Mouse (Mus musculus) ES-E14 (cell line): ENCODE results near the gene Tdrkh. TPM values are rescaled to one million over a fixed set of nuclear protein-coding genes. Genes with fewer than 3 reads are reported as not detected.

Experiments
- DNase-seq: peaks from one replicate; pipeline ENCODE4 v3.0.0-alpha.2; 2013; ENCODE audit warnings: low read depth, low spot score
- H3K27ac ChIP-seq: 2 replicates; pipeline ENCODE4 v1.5.1; 2012; ENCODE audit warnings: low read depth, mild to moderate bottlenecking, low read length, moderate library complexity, mixed read lengths; ENCODE audit not compliant: poor library complexity, insufficient read depth, severe bottlenecking
- H3K36me3 ChIP-seq: 2 replicates; pipeline ENCODE4 v1.6.1; 2012; ENCODE audit warnings: mild to moderate bottlenecking, low read length, moderate library complexity, mixed read lengths; ENCODE audit not compliant: control insufficient read depth, poor library complexity, insufficient read depth, severe bottlenecking
- H3K4me1 ChIP-seq, 2 experiments: fragments of 150-350 bp in 1 of 2; sonication (generic) in 1 of 2; 2 replicates each; pipeline ENCODE4 v1.6.1; 2012; ENCODE audit warnings: low read length in 2 of 2, mild to moderate bottlenecking in 1 of 2, mixed read lengths in 1 of 2; ENCODE audit not compliant: control insufficient read depth in 2 of 2, insufficient read depth in 2 of 2, poor library complexity in 1 of 2
- H3K4me3 ChIP-seq, 2 experiments: fragments of 150-350 bp in 1 of 2; sonication (generic) in 1 of 2; 2 replicates each; pipeline ENCODE4 v1.5.1; 2012; ENCODE audit warnings: low read length in 2 of 2, low read depth in 1 of 2, mild to moderate bottlenecking in 1 of 2, mixed read lengths in 1 of 2; ENCODE audit not compliant: insufficient read depth in 1 of 2, poor library complexity in 1 of 2, severe bottlenecking in 1 of 2
- H3K9ac ChIP-seq: 2 replicates; pipeline ENCODE4 v1.6.1; 2012; ENCODE audit warnings: low read depth, mild to moderate bottlenecking, low read length, mixed read lengths; ENCODE audit not compliant: poor library complexity, insufficient read depth, severe bottlenecking
- H3K9me3 ChIP-seq: fragments of 150-350 bp; sonication (generic); 2 replicates; pipeline ENCODE4 v1.6.1; 2012; ENCODE audit warnings: low read depth, mild to moderate bottlenecking, low read length; ENCODE audit not compliant: control insufficient read depth, insufficient read depth
- CHD2 ChIP-seq: IDR thresholded peaks from 2 replicates; pipeline ENCODE4 v1.6.1; 2014; ENCODE audit warnings: mild to moderate bottlenecking, low read depth, low read length, inconsistent platforms
- HCFC1 ChIP-seq: IDR thresholded peaks from 2 replicates; pipeline ENCODE4 v1.6.1; 2012; ENCODE audit warnings: low read length, inconsistent platforms, borderline replicate concordance; ENCODE audit not compliant: insufficient read depth
- MAFK ChIP-seq: IDR thresholded peaks from 2 replicates; pipeline ENCODE4 v1.6.1; 2014; ENCODE audit warnings: mild to moderate bottlenecking, low read depth, low read length, inconsistent platforms; ENCODE audit not compliant: insufficient read depth
- ZC3H11A ChIP-seq: IDR thresholded peaks from 2 replicates; pipeline ENCODE4 v1.6.1; 2012; ENCODE audit warnings: low read depth, mild to moderate bottlenecking, inconsistent platforms, low read length, borderline replicate concordance
- ZNF384 ChIP-seq: IDR thresholded peaks from 2 replicates; pipeline ENCODE4 v1.6.1; 2012; ENCODE audit warnings: low read depth, low read length, inconsistent platforms
- in situ Hi-C, 2 experiments: fragments of 600-800 bp; cut with MboI; formaldehyde crosslinking; loops; one replicate each; pipeline ENCODE4 v1.15.1; 2025; ENCODE audit warnings: low sequenced_read_pairs in 2 of 2, inconsistent platforms in 1 of 2; ENCODE audit not compliant: unreplicated experiment in 2 of 2
- total RNA-seq: library from RNA; depleted of rRNA; stranded (reverse); fragments of 300-350 nt; gene quantifications from 2 replicates; pipeline ENCODE4 v1.2.3, GENCODE M21; 2012

Gene Tdrkh
- total RNA-seq, 1 experiment = 3.4 TPM

DNA sequence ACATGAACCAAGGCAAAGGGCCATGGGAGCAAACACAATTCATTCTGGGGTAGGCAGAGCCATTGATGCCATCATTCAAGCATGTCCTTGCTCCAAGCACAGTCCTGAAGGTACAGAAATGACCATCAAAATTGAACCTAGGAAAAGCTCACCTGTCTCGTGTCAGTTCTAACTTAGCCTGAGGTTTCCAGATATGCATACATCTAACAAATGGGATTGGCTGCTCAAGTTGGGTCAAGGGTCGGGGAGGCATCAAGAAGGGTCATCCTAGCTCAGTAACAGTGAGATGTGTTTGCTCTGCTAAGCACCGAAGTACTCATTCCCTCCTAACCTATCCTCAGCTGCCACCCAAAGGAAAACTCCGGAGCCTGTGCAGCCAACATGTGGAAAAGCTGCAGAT lies 16.2 kb upstream of the Tdrkh start:
- Histone ChIP-seq H3K9me3 (no peaks in the 10 kb centered on the region), H3K36me3 (no peaks in the 10 kb centered on the region), H3K4me3 (no peak overlapping the region), H3K9ac (no peak overlapping the region), H3K4me1 (no peaks in the 10 kb centered on the region), H3K27ac (no peak overlapping the region)
- no peak for DNase-seq
- TF ChIP-seq MAFK = no peak
- in situ Hi-C loops = no loop called here

DNA sequence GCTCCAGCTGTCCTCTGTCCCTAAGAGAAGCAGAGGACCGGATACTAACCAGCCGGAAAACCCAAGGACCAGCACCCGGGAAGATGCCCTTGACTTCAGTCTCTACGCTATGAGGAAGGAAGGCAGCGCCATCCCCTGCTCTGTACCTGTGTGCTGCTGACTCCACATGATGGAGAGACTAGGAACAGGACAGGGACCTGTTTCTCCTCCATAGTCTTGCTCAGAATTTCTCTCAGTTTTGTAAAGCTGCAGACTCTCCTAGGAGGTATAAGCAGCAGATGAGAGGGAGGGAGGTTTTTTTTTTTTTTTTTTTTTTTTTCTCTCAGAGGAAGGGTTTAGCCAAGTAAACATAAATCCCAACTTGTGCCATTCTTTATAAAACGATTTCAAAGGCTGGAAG lies 14.9 kb upstream of the Tdrkh start, which contains the start of gene Lingo4:
TSS of gene Lingo4 (plus strand) at position 301 of the 400 bp plus-strand sequence.
- DNase-seq = no peak
- H3K9ac ChIP-seq = no peak within 1 kb of the TSS
- H3K4me1 ChIP-seq = no peaks in the 10 kb centered on the region; a peak in 1 of 4 replicates
- H3K9me3 ChIP-seq = no peaks in the 10 kb centered on the region
- H3K27ac ChIP-seq = no peak within 1 kb of the TSS
- in situ Hi-C loops = no loop called here
- H3K36me3 ChIP-seq = no peaks in the 10 kb centered on the region
- peak within 1 kb of the TSS in 1 of 2 experiments; percentile 6; a peak in 1 of 4 replicates for H3K4me3 ChIP-seq
- TF ChIP-seq ZC3H11A (no peak), MAFK (no peak), ZNF384 (no peak), HCFC1 (no peak), CHD2 (no peak)

GRCm38 (mm10) chr3:94398943-94399481 lies 14.1 kb upstream of the Tdrkh start:
- Histone ChIP-seq H3K27ac (no peak overlapping the region), H3K4me3 (peak overlapping the region in 1 of 2 experiments; percentile 6; a peak in 1 of 4 replicates), H3K4me1 (no peaks in the 10 kb centered on the region; a peak in 1 of 4 replicates), H3K9me3 (no peaks in the 10 kb centered on the region), H3K36me3 (no peaks in the 10 kb centered on the region), H3K9ac (no peak overlapping the region)
- no peak for DNase-seq
- TF ChIP-seq CHD2 (no peak), MAFK (no peak), ZC3H11A (no peak), ZNF384 (no peak), HCFC1 (no peak)
- in situ Hi-C loops = no loop called here

- Histone ChIP-seq H3K27ac (no peak overlapping the region), H3K4me3 (no peak overlapping the region), H3K36me3 (no peaks in the 10 kb centered on the region), H3K9ac (no peak overlapping the region), H3K4me1 (no peaks in the 10 kb centered on the region; a peak in 1 of 4 replicates), H3K9me3 (no peaks in the 10 kb centered on the region)
- TF ChIP-seq ZC3H11A (no peak), MAFK (no peak), ZNF384 (no peak), HCFC1 (no peak), CHD2 (no peak)
- DNase-seq = no peak
- in situ Hi-C loops = no loop called here
Measured at GRCm38 (mm10) chr3:94399663-94400310, 13.3 kb upstream of the Tdrkh start.
